Mouse (Mus musculus): Measurements from ENCODE around the gene Sgpp1.
A peak's percentile ranks its signal among the peaks of the same experiment; 100 is the strongest.

Sgpp1 gene

GRCm38 (mm10) chr12:75735246-75736200 is at the start of gene Sgpp1:
Gene Sgpp1 (minus strand): TSS chr12:75735729.
- peak; percentile 89 for DNase-seq

GRCm38 (mm10) chr12:75784271-75784751 is 48.8 kb upstream of the Sgpp1 start:
- no peak for DNase-seq

GRCm38 (mm10) chr12:75781995-75782394 is 46.5 kb upstream of the Sgpp1 start:
- DNase-seq, result no peak

- DNase-seq, result no peak
Measured at GRCm38 (mm10) chr12:75781445-75781844, 45.9 kb upstream of the Sgpp1 start.

- peak; percentile 75 for DNase-seq
Measured at GRCm38 (mm10) chr12:75772424-75773034, 37.0 kb upstream of the Sgpp1 start.

GRCm38 (mm10) chr12:75771410-75771809 is 35.9 kb upstream of the Sgpp1 start:
- DNase-seq, result no peak

GRCm38 (mm10) chr12:75766885-75767317 is 31.4 kb upstream of the Sgpp1 start:
- peak; percentile 34 for DNase-seq

GRCm38 (mm10) chr12:75766395-75766794 is 30.9 kb upstream of the Sgpp1 start:
- DNase-seq, result no peak

GRCm38 (mm10) chr12:75765751-75766150 is 30.2 kb upstream of the Sgpp1 start:
- DNase-seq, result peak; percentile 22

- DNase-seq, result no peak
Measured at GRCm38 (mm10) chr12:75756387-75756786, 20.9 kb upstream of the Sgpp1 start.

- no peak for DNase-seq
Measured at GRCm38 (mm10) chr12:75753730-75754129, 18.2 kb upstream of the Sgpp1 start.

GRCm38 (mm10) chr12:75752077-75752476 is 16.5 kb upstream of the Sgpp1 start:
- no peak for DNase-seq

GRCm38 (mm10) chr12:75748574-75748973 is 13.0 kb upstream of the Sgpp1 start:
- no peak for DNase-seq

- DNase-seq, result no peak
Measured at GRCm38 (mm10) chr12:75745697-75746290, 10.3 kb upstream of the Sgpp1 start.

GRCm38 (mm10) chr12:75742101-75742500 is 6.6 kb upstream of the Sgpp1 start:
- no peak for DNase-seq

GRCm38 (mm10) chr12:75741273-75741672 is 5.7 kb upstream of the Sgpp1 start:
- no peak for DNase-seq

GRCm38 (mm10) chr12:75740451-75740850 is 4.9 kb upstream of the Sgpp1 start:
- DNase-seq, result no peak

- DNase-seq, result no peak
Measured at GRCm38 (mm10) chr12:75739611-75740010, 4.1 kb upstream of the Sgpp1 start.

GRCm38 (mm10) chr12:75736296-75736695 is 767 bp upstream of the Sgpp1 start:
- no peak for DNase-seq

- no peak for DNase-seq
Measured at GRCm38 (mm10) chr12:75734891-75735245, 661 bp downstream of the Sgpp1 start.

- DNase-seq, result no peak
Measured at GRCm38 (mm10) chr12:75734167-75734566, 1.4 kb downstream of the Sgpp1 start.

GRCm38 (mm10) chr12:75733331-75734070 is 2.0 kb downstream of the Sgpp1 start:
- no peak for DNase-seq

- no peak for DNase-seq
Measured at GRCm38 (mm10) chr12:75731927-75732443, 3.5 kb downstream of the Sgpp1 start.
